Mouse (Mus musculus): ENCODE data around the gene Arhgef19.

Gene Arhgef19

GRCm38 (mm10) chr4:141282087-141282486 is 42.8 kb downstream of the Arhgef19 start:
- DNase-seq (ENCODE audit: extremely low read depth, insufficient read length, low spot score), result peak; percentile 57

- no peak for DNase-seq (ENCODE audit: extremely low read depth, insufficient read length, low spot score)
Observed at GRCm38 (mm10) chr4:141282623-141283022, 43.3 kb downstream of the Arhgef19 start.

GRCm38 (mm10) chr4:141283176-141283878 is 44.0 kb downstream of the Arhgef19 start:
- no peak for DNase-seq (ENCODE audit: extremely low read depth, insufficient read length, low spot score)

GRCm38 (mm10) chr4:141283879-141284411 is 44.6 kb downstream of the Arhgef19 start:
- DNase-seq (ENCODE audit: extremely low read depth, insufficient read length, low spot score), result peak; percentile 54

GRCm38 (mm10) chr4:141284486-141284885 is 45.2 kb downstream of the Arhgef19 start:
- DNase-seq (ENCODE audit: extremely low read depth, insufficient read length, low spot score), result no peak

GRCm38 (mm10) chr4:141285128-141285527 is 45.8 kb downstream of the Arhgef19 start:
- DNase-seq (ENCODE audit: extremely low read depth, insufficient read length, low spot score), result no peak

GRCm38 (mm10) chr4:141286860-141287517 is 47.7 kb downstream of the Arhgef19 start:
- peak; percentile 93 for DNase-seq (ENCODE audit: extremely low read depth, insufficient read length, low spot score)

- peak; percentile 74 for DNase-seq (ENCODE audit: extremely low read depth, insufficient read length, low spot score)
Observed at GRCm38 (mm10) chr4:141287518-141288004, 48.3 kb downstream of the Arhgef19 start.

GRCm38 (mm10) chr4:141288152-141288551 is 48.9 kb downstream of the Arhgef19 start:
- DNase-seq (ENCODE audit: extremely low read depth, insufficient read length, low spot score), result no peak

- no peak for DNase-seq (ENCODE audit: extremely low read depth, insufficient read length, low spot score)
Observed at GRCm38 (mm10) chr4:141291571-141292375, 52.5 kb downstream of the Arhgef19 start.

- no peak for DNase-seq (ENCODE audit: extremely low read depth, insufficient read length, low spot score)
Observed at GRCm38 (mm10) chr4:141295774-141296186, 56.5 kb downstream of the Arhgef19 start.

- peak; percentile 52 for DNase-seq (ENCODE audit: extremely low read depth, insufficient read length, low spot score)
Observed at GRCm38 (mm10) chr4:141297934-141298333, 58.6 kb downstream of the Arhgef19 start.

- no peak for DNase-seq (ENCODE audit: extremely low read depth, insufficient read length, low spot score)
Observed at GRCm38 (mm10) chr4:141299356-141299755, 60.1 kb downstream of the Arhgef19 start.

GRCm38 (mm10) chr4:141300196-141300595 is 60.9 kb downstream of the Arhgef19 start:
- DNase-seq (ENCODE audit: extremely low read depth, insufficient read length, low spot score), result no peak

- DNase-seq (ENCODE audit: extremely low read depth, insufficient read length, low spot score), result peak; percentile 81
Observed at GRCm38 (mm10) chr4:141301116-141301553, 61.8 kb downstream of the Arhgef19 start, which contains the start of gene Epha2. Gene Epha2 (plus strand): TSS chr4:141301240.

- DNase-seq (ENCODE audit: extremely low read depth, insufficient read length, low spot score), result peak; percentile 77
Observed at GRCm38 (mm10) chr4:141301591-141302427, 62.5 kb downstream of the Arhgef19 start.

GRCm38 (mm10) chr4:141302428-141303401 is 63.4 kb downstream of the Arhgef19 start:
- peak; percentile 44 for DNase-seq (ENCODE audit: extremely low read depth, insufficient read length, low spot score)

- peak; percentile 46 for DNase-seq (ENCODE audit: extremely low read depth, insufficient read length, low spot score)
Observed at GRCm38 (mm10) chr4:141303402-141304222, 64.3 kb downstream of the Arhgef19 start.
